Comparison of ENCODE assay signal across 7 mouse cellular contexts in the genomic region with DNA sequence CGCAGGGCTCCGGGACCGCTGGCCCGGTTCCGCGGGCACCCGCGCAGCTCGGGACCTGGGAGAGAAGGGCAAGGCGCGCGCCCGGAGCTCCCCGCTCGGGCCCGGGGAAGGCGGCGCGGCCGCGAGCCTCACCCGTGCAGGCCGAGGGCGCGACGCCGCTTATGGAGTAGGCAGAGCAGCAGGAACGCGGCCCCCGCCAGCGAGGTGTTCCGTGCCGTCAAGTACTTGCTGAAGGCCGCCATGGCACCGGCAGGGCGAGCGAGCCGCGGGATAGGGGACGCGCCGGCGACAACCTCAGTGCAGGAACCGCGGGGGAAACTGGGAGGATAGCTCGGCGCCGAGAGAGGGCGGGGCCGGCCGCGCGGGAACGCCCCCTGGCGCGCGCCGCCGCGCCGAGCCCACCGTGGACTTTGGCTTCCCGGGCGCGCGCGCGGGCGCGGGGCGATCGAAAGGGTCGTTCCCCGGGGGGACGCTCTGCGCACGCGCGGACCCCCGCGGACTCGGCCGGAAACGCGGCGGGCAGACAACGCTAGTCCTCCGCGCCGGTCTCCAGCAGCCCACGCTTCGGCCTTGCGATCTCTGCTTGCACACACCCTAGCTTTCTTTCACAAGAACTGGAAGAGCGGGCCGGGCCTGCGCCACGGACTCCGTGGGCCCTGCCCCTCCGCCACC. TPM values are rescaled to one million over a fixed set of nuclear protein-coding genes. Genes with fewer than 3 reads are reported as not detected.
A peak's percentile ranks its signal among the peaks of the same experiment; 100 is the strongest.
DNase-seq lines count a peak whose midpoint lies in the region; ATAC-seq lines count a peak whose summit lies in the region.

A gene (minus strand): TSS at position 426 of the 672 bp plus-strand sequence.

- under 1% methylated on average over 95 of the region's 99 CpGs for WGBS in limb, embryonic 10.5 days
- WGBS in midbrain, embryonic 13.5 days: 1% methylated on average over 66 of the region's 99 CpGs

- peaks cover 18% of the 10 kb centered on the region; the same call in 1 of the 2 replicates for H3K4me1 ChIP-seq in limb, embryonic 10.5 days
- H3K4me1 ChIP-seq in midbrain, embryonic 13.5 days (replicated peaks): peaks cover 26% of the 10 kb centered on the region

- H3K9me3 ChIP-seq in limb, embryonic 10.5 days (replicated peaks): no peaks in the 10 kb centered on the region
- H3K9me3 ChIP-seq in midbrain, embryonic 13.5 days: no peaks in the 10 kb centered on the region

- H3K27ac ChIP-seq in limb, embryonic 10.5 days: peak within 1 kb of the TSS; percentile 98
- peak within 1 kb of the TSS; percentile 98 for H3K27ac ChIP-seq in midbrain, embryonic 13.5 days

- peak; percentile 80 for DNase-seq in adrenal gland, adult 8-10 months
- DNase-seq in embryo, embryonic 9.5 days (ENCODE audit: extremely low spot score): peak; percentile 96
- peak; percentile 88 for DNase-seq in kidney, adult 11 months
- DNase-seq in limb, embryonic 10.5 days (ENCODE audit: low spot score): peak; percentile 97
- DNase-seq in spleen, adult 12 weeks (ENCODE audit: low spot score): peak; percentile 62

- peak within 1 kb of the TSS; percentile 93 for H3K4me3 ChIP-seq in limb, embryonic 10.5 days
- H3K4me3 ChIP-seq in midbrain, embryonic 13.5 days (replicated peaks): peak within 1 kb of the TSS; percentile 78

- no peaks in the 10 kb centered on the region for H3K27me3 ChIP-seq in limb, embryonic 10.5 days (ENCODE audit: low read depth, poor library complexity, severe bottlenecking)
- no peaks in the 10 kb centered on the region for H3K27me3 ChIP-seq in midbrain, embryonic 13.5 days

- peak; percentile 69 for ATAC-seq in granulocyte monocyte progenitor cell, adult 5-6 weeks (replicated peaks; ENCODE audit: poor library complexity, severe bottlenecking)
- peak; percentile 95 for ATAC-seq in midbrain, embryonic 13.5 days

- peak within 1 kb of the TSS; percentile 84 for H3K4me2 ChIP-seq in midbrain, embryonic 13.5 days (replicated peaks)

- peak within 1 kb of the TSS; percentile 85 for H3K9ac ChIP-seq in midbrain, embryonic 13.5 days (replicated peaks)

- no peaks in the 10 kb centered on the region for H3K36me3 ChIP-seq in limb, embryonic 10.5 days
- no peaks in the 10 kb centered on the region for H3K36me3 ChIP-seq in midbrain, embryonic 13.5 days

RNA-seq across cellular contexts. Expression of the gene that starts here (rescaled TPM):
- total RNA-seq in adrenal gland, adult 8-10 months (2022): 10 to 100 TPM; 73.7 to 90.3 (median 78.7) TPM
- total RNA-seq in granulocyte monocyte progenitor cell, adult 5-6 weeks (2014; fragmentation: Nextera tagmentation): 30.1 and 30.9 TPM in 2 replicates
- total RNA-seq in granulocyte monocyte progenitor cell, adult 5-6 weeks (2017): 31.8 and 38.6 TPM in 2 replicates
- polyA plus RNA-seq in limb, embryonic 10.5 days (2016; fragmentation: Nextera tagmentation; extraction: Ambion mirVana): 32.1 and 42.8 TPM in 2 replicates
- polyA plus RNA-seq in midbrain, embryonic 13.5 days (2015; fragmentation: Nextera tagmentation; extraction: Ambion mirVana): 62.5 and 63.0 TPM in 2 replicates

Comparison
In these comparisons a context has a peak if more than half of its experiments do, and no peak if none do; other contexts are left out.
1. Peak in every context shown above with its lines: DNase-seq, ATAC-seq, H3K4me3 ChIP-seq and H3K27ac ChIP-seq.